Mouse (Mus musculus): ENCODE measurements around the gene Tecta. TPM values are rescaled to one million over a fixed set of nuclear protein-coding genes. Genes with fewer than 3 reads are reported as not detected.

The Tecta gene
- polyA plus RNA-seq, 1 experiment = 0.02 TPM

GRCm38 (mm10) chr9:42318455-42318987 is 81.2 kb downstream of the Tecta start:
- Histone ChIP-seq H3K4me1 (ENCODE audit: control insufficient read depth) (no peaks in the 10 kb centered on the region), H3K9me3 (ENCODE audit: control insufficient read depth, low read length) (peaks cover 5% of the 10 kb centered on the region), H3K36me3 (ENCODE audit: control insufficient read depth) (no peaks in the 10 kb centered on the region), H3K27me3 (ENCODE audit: control insufficient read depth) (no peaks in the 10 kb centered on the region), H3K4me3 (replicated peaks) (no peak overlapping the region)
- no peak for TF ChIP-seq GATA1 (IDR thresholded peaks at IDR 0.05; ENCODE audit: low read length)
- no peak for TF ChIP-seq TAL1 (IDR thresholded peaks at IDR 0.05; ENCODE audit: low read length)

GRCm38 (mm10) chr9:42317337-42317736 is 82.4 kb downstream of the Tecta start:
- H3K9me3 ChIP-seq (ENCODE audit: control insufficient read depth, low read length) = peaks cover 5% of the 10 kb centered on the region
- no peak for TF ChIP-seq GATA1 (IDR thresholded peaks at IDR 0.05; ENCODE audit: low read length)
- no peak for TF ChIP-seq TAL1 (IDR thresholded peaks at IDR 0.05; ENCODE audit: low read length)
- H3K27me3 ChIP-seq (ENCODE audit: control insufficient read depth) = no peaks in the 10 kb centered on the region
- no peak overlapping the region for H3K4me3 ChIP-seq (replicated peaks)
- H3K4me1 ChIP-seq (ENCODE audit: control insufficient read depth) = no peaks in the 10 kb centered on the region
- H3K36me3 ChIP-seq (ENCODE audit: control insufficient read depth) = no peaks in the 10 kb centered on the region

- Histone ChIP-seq H3K36me3 (ENCODE audit: control insufficient read depth) (no peaks in the 10 kb centered on the region), H3K4me1 (ENCODE audit: control insufficient read depth) (no peaks in the 10 kb centered on the region), H3K27me3 (ENCODE audit: control insufficient read depth) (no peaks in the 10 kb centered on the region), H3K9me3 (ENCODE audit: control insufficient read depth, low read length) (peaks cover 3% of the 10 kb centered on the region), H3K4me3 (replicated peaks) (no peak overlapping the region)
- TF ChIP-seq TAL1 (IDR thresholded peaks at IDR 0.05; ENCODE audit: low read length) (no peak), GATA1 (IDR thresholded peaks at IDR 0.05; ENCODE audit: low read length) (no peak)
These were observed 83.9 kb downstream of the Tecta start for GRCm38 (mm10) chr9:42315816-42316215.

- H3K36me3 ChIP-seq (ENCODE audit: control insufficient read depth) = no peaks in the 10 kb centered on the region
- no peaks in the 10 kb centered on the region for H3K27me3 ChIP-seq (ENCODE audit: control insufficient read depth)
- H3K4me3 ChIP-seq (replicated peaks) = no peak overlapping the region
- TF ChIP-seq GATA1 (IDR thresholded peaks at IDR 0.05; ENCODE audit: low read length) = no peak
- no peak for TF ChIP-seq TAL1 (IDR thresholded peaks at IDR 0.05; ENCODE audit: low read length)
- no peaks in the 10 kb centered on the region for H3K4me1 ChIP-seq (ENCODE audit: control insufficient read depth)
- no peaks in the 10 kb centered on the region for H3K9me3 ChIP-seq (ENCODE audit: control insufficient read depth, low read length)
These were observed 84.8 kb downstream of the Tecta start for GRCm38 (mm10) chr9:42314959-42315358.

- Histone ChIP-seq H3K4me3 (replicated peaks) (no peak overlapping the region), H3K9me3 (ENCODE audit: control insufficient read depth, low read length) (no peaks in the 10 kb centered on the region), H3K4me1 (ENCODE audit: control insufficient read depth) (no peaks in the 10 kb centered on the region), H3K27me3 (ENCODE audit: control insufficient read depth) (no peaks in the 10 kb centered on the region), H3K36me3 (ENCODE audit: control insufficient read depth) (no peaks in the 10 kb centered on the region)
- no peak for TF ChIP-seq TAL1 (IDR thresholded peaks at IDR 0.05; ENCODE audit: low read length)
- no peak for TF ChIP-seq GATA1 (IDR thresholded peaks at IDR 0.05; ENCODE audit: low read length)
These were observed 85.3 kb downstream of the Tecta start for GRCm38 (mm10) chr9:42314388-42314787.

GRCm38 (mm10) chr9:42313872-42314271 is 85.9 kb downstream of the Tecta start:
- TF ChIP-seq GATA1 (IDR thresholded peaks at IDR 0.05; ENCODE audit: low read length) = no peak
- no peak for TF ChIP-seq TAL1 (IDR thresholded peaks at IDR 0.05; ENCODE audit: low read length)
- H3K9me3 ChIP-seq (ENCODE audit: control insufficient read depth, low read length) = no peaks in the 10 kb centered on the region

GRCm38 (mm10) chr9:42311311-42311710 is 88.4 kb downstream of the Tecta start:
- Histone ChIP-seq H3K36me3 (ENCODE audit: control insufficient read depth) (no peaks in the 10 kb centered on the region), H3K27me3 (ENCODE audit: control insufficient read depth) (no peaks in the 10 kb centered on the region), H3K9me3 (ENCODE audit: control insufficient read depth, low read length) (no peaks in the 10 kb centered on the region), H3K4me1 (ENCODE audit: control insufficient read depth) (no peaks in the 10 kb centered on the region), H3K4me3 (replicated peaks) (no peak overlapping the region)
- TF ChIP-seq GATA1 (IDR thresholded peaks at IDR 0.05; ENCODE audit: low read length) (no peak), TAL1 (IDR thresholded peaks at IDR 0.05; ENCODE audit: low read length) (no peak)

More at GRCm38 (mm10) chr9:42313872-42314271, 85.9 kb downstream of the Tecta start:
- H3K4me3 ChIP-seq (replicated peaks) = no peak overlapping the region
- no peaks in the 10 kb centered on the region for H3K36me3 ChIP-seq (ENCODE audit: control insufficient read depth)
- H3K27me3 ChIP-seq (ENCODE audit: control insufficient read depth) = no peaks in the 10 kb centered on the region
- no peaks in the 10 kb centered on the region for H3K4me1 ChIP-seq (ENCODE audit: control insufficient read depth)

GRCm38 (mm10) chr9:42303894-42304293 is 95.8 kb downstream of the Tecta start:
- no peaks in the 10 kb centered on the region for H3K4me1 ChIP-seq (ENCODE audit: control insufficient read depth)
- no peaks in the 10 kb centered on the region for H3K9me3 ChIP-seq (ENCODE audit: control insufficient read depth, low read length)
- TF ChIP-seq GATA1 (IDR thresholded peaks at IDR 0.05; ENCODE audit: low read length) = no peak
- TF ChIP-seq TAL1 (IDR thresholded peaks at IDR 0.05; ENCODE audit: low read length) = no peak
- H3K36me3 ChIP-seq (ENCODE audit: control insufficient read depth) = no peaks in the 10 kb centered on the region
- H3K4me3 ChIP-seq (replicated peaks) = no peak overlapping the region
- H3K27me3 ChIP-seq (ENCODE audit: control insufficient read depth) = no peaks in the 10 kb centered on the region

- no peaks in the 10 kb centered on the region for H3K36me3 ChIP-seq (ENCODE audit: control insufficient read depth)
- H3K4me1 ChIP-seq (ENCODE audit: control insufficient read depth) = no peaks in the 10 kb centered on the region
- H3K4me3 ChIP-seq (replicated peaks) = no peak overlapping the region
- H3K27me3 ChIP-seq (ENCODE audit: control insufficient read depth) = no peaks in the 10 kb centered on the region
- TF ChIP-seq GATA1 (IDR thresholded peaks at IDR 0.05; ENCODE audit: low read length) = no peak
- no peaks in the 10 kb centered on the region for H3K9me3 ChIP-seq (ENCODE audit: control insufficient read depth, low read length)
These were observed 98.6 kb downstream of the Tecta start for GRCm38 (mm10) chr9:42301082-42301633.

Data from erythroblast, embryonic 14.5 days (primary cell).